Mouse (Mus musculus) hindbrain, embryonic 16.5 days (tissue): ENCODE data around the gene Slc8a3. TPM values are rescaled to one million over a fixed set of nuclear protein-coding genes. Genes with fewer than 3 reads are reported as not detected.
A peak's percentile ranks its signal among the peaks of the same experiment; 100 is the strongest.

Experiments
- microRNA-seq: library from miRNA; unstranded; fragments of <30 nt; microRNA quantifications from one replicate; pipeline ENCODE4, GENCODE M21; 2017
- polyA plus RNA-seq: library from polyadenylated mRNA; unstranded; fragments of >200 nt; fragmentation: Nextera tagmentation; extraction: Ambion mirVana; gene quantifications from 2 replicates; pipeline ENCODE4 v1.2.1, GENCODE M21; 2015

The Slc8a3 gene
- polyA plus RNA-seq, 1 experiment from 2014 or later: 11.2 TPM

Small RNA genes lying within 50 kb of the gene (microRNA-seq; reads per million reads assigned to microRNA genes)
- gene Mir3067: 15.4 reads per million, percentile 31 among the genes with 10 or more reads in this experiment

Other genes starting within 250 kb of the Slc8a3 start
- gene Gm4787, start 46.3 kb upstream of the Slc8a3 start, polyA plus RNA-seq: 0.21 TPM in 2 replicates
- gene Adam4, start 88.8 kb upstream of the Slc8a3 start, polyA plus RNA-seq: 0.32 and 0.46 TPM in 2 replicates
- gene Cox16, start 151.9 kb upstream of the Slc8a3 start, polyA plus RNA-seq: 104 and 113 TPM in 2 replicates
- 42.5 and 44.7 TPM in 2 replicates for gene Gm20498, start 199.7 kb upstream of the Slc8a3 start, polyA plus RNA-seq
- gene Synj2bp, start 199.7 kb upstream of the Slc8a3 start, polyA plus RNA-seq: 30.3 and 35.3 TPM in 2 replicates
- 0.88 and 0.95 TPM in 2 replicates for gene Adam21, start 235.3 kb upstream of the Slc8a3 start, polyA plus RNA-seq